Mouse (Mus musculus) kidney, embryonic 16.5 days (tissue): Measurements from ENCODE around the gene Itgav. TPM values are rescaled to one million over a fixed set of nuclear protein-coding genes. Genes with fewer than 3 reads are reported as not detected.

Source experiments
- ATAC-seq: fragments of 200-750 bp; cut with Nextera tagmentation; 2 replicates; pipeline ENCODE4 v1.8.0; 2017; ENCODE audit warnings: moderate TSS enrichment; ENCODE audit not compliant: low FRiP score, low TSS enrichment
- H3K27ac ChIP-seq: fragments of 300-500 bp; sonication (generic); 2 replicates; pipeline ENCODE4 v1.5.1; 2014; ENCODE audit warnings: low read length
- H3K27me3 ChIP-seq: fragments of 300-500 bp; sonication (generic); 2 replicates; pipeline ENCODE4 v1.6.1; 2014; ENCODE audit warnings: low read length, control low read depth, mixed read lengths; ENCODE audit not compliant: insufficient read depth
- H3K36me3 ChIP-seq: fragments of 300-500 bp; sonication (generic); 2 replicates; pipeline ENCODE4 v1.6.1; 2014; ENCODE audit warnings: low read length, control low read depth, mixed read lengths; ENCODE audit not compliant: insufficient read depth
- H3K4me1 ChIP-seq: fragments of 300-500 bp; sonication (generic); 2 replicates; pipeline ENCODE4 v1.6.1; 2014; ENCODE audit warnings: low read length, control low read depth, mixed read lengths; ENCODE audit not compliant: insufficient read depth
- H3K4me2 ChIP-seq: fragments of 300-500 bp; sonication (generic); replicated peaks from 2 replicates; pipeline ENCODE4 v1.6.1; 2014; ENCODE audit warnings: low read depth, low read length
- H3K4me3 ChIP-seq: fragments of 300-500 bp; sonication (generic); 2 replicates; pipeline ENCODE4 v1.5.1; 2014; ENCODE audit warnings: mild to moderate bottlenecking, low read length
- H3K9ac ChIP-seq: fragments of 300-500 bp; sonication (generic); replicated peaks from 2 replicates; pipeline ENCODE4 v1.6.1; 2014; ENCODE audit warnings: low read length
- H3K9me3 ChIP-seq: fragments of 300-500 bp; sonication (generic); 2 replicates; pipeline ENCODE4 v1.6.1; 2016; ENCODE audit warnings: low read length, control low read depth
- WGBS: fragments of 180-500 bp; shearing (Covaris S2); extraction: QIAGEN DNeasy Blood & Tissue Kit; methylation state at CpG from one replicate; pipeline ENCODE4 v1.1.7; 2014; 5-methylcytosine and 5-hydroxymethylcytosine counted together
- polyA plus RNA-seq: library from polyadenylated mRNA; unstranded; fragments of >200 nt; fragmentation: Nextera tagmentation; extraction: Ambion mirVana; gene quantifications from 2 replicates; pipeline ENCODE4 v1.2.1, GENCODE M21; 2015

Gene Itgav
- polyA plus RNA-seq, 1 experiment from 2014 or later: 77.1 TPM

GRCm38 (mm10) chr2:83825161-83825560, 101.0 kb downstream of the Itgav start:
- WGBS: 39% methylated on average over 5 of the region's 5 CpGs

GRCm38 (mm10) chr2:83828895-83829539, 104.8 kb downstream of the Itgav start:
- 78% methylated on average over 3 of the region's 3 CpGs for WGBS
- no peak for ATAC-seq
- no peaks in the 10 kb centered on the region for H3K9me3 ChIP-seq

More at GRCm38 (mm10) chr2:83825161-83825560, 101.0 kb downstream of the Itgav start:
- Histone ChIP-seq H3K27ac (no peak overlapping the region), H3K4me1 (no peaks in the 10 kb centered on the region), H3K36me3 (no peaks in the 10 kb centered on the region), H3K4me2 (no peak overlapping the region), H3K27me3 (no peaks in the 10 kb centered on the region), H3K9me3 (no peaks in the 10 kb centered on the region), H3K9ac (no peak overlapping the region), H3K4me3 (no peak overlapping the region)
- no peak for ATAC-seq

DNA sequence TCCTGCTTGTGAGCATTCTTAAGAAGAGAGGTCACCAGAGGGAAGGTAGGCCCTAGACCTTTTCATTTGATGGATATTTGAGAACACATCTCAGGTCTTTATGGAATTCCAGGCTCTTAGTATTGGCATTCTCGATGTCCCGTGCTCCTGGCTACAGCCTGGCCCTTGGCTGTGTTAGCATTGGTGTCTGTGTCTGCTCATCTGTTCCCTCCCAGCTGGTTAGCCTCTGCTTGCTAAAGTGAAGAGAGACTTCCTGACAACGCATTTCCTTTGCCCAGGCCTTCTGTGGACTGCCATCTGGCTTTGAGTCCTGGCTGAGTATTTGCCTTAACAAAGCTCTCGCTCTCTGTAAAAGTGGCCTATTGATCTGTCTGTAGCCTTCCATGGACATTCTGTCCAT, 108.7 kb downstream of the Itgav start:
- Histone ChIP-seq H3K4me1 (no peaks in the 10 kb centered on the region), H3K36me3 (no peaks in the 10 kb centered on the region), H3K27ac (no peak overlapping the region), H3K4me3 (no peak overlapping the region), H3K4me2 (no peak overlapping the region), H3K9me3 (no peaks in the 10 kb centered on the region), H3K9ac (no peak overlapping the region), H3K27me3 (no peaks in the 10 kb centered on the region)
- WGBS: 79% methylated on average over 4 of the region's 4 CpGs
- no peak for ATAC-seq

More at GRCm38 (mm10) chr2:83828895-83829539, 104.8 kb downstream of the Itgav start:
- Histone ChIP-seq H3K9ac (no peak overlapping the region), H3K36me3 (no peaks in the 10 kb centered on the region), H3K4me1 (no peaks in the 10 kb centered on the region), H3K4me2 (no peak overlapping the region), H3K27ac (no peak overlapping the region), H3K27me3 (no peaks in the 10 kb centered on the region), H3K4me3 (no peak overlapping the region)

DNA sequence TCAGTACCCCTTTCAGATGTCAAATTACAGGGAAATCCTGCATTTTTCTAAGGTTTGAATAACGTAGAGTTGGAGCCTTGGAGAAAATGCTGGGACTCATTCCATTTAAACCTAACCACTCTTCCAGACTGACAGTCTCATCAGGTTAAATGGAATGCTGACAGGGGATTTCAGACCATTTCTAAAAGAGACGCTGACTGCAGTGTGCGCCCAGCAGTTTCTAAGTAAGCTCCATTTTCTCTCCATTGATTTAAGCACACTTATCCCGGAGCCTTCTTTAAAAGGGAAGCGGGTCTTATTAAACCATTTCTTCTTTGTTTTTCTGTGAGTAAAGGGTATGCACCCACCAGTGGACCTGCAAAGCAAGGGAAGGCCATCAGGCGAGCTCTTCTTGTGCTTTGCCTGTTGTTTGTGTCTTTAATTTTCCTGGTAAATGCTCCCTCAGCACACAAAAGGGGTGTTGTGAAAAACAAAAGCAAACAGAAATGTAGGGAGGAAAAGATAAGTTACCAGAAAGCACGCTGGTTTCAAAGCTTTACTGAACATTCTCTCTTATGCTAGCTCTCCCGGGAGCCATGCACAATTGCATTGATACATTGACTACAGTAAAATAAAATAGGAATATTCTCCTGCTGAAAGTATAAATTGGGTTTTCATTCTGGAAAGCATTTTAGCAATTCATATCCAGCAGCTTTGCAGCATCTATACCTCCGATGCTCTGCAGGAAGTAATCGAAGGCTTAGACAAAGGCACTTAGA, 111.3 kb downstream of the Itgav start:
- WGBS: 87% methylated on average over 10 of the region's 10 CpGs
- Histone ChIP-seq H3K4me1 (no peaks in the 10 kb centered on the region), H3K4me3 (no peak overlapping the region), H3K27ac (no peak overlapping the region), H3K27me3 (no peaks in the 10 kb centered on the region), H3K36me3 (no peaks in the 10 kb centered on the region), H3K9ac (no peak overlapping the region), H3K9me3 (no peaks in the 10 kb centered on the region), H3K4me2 (no peak overlapping the region)
- no peak for ATAC-seq

DNA sequence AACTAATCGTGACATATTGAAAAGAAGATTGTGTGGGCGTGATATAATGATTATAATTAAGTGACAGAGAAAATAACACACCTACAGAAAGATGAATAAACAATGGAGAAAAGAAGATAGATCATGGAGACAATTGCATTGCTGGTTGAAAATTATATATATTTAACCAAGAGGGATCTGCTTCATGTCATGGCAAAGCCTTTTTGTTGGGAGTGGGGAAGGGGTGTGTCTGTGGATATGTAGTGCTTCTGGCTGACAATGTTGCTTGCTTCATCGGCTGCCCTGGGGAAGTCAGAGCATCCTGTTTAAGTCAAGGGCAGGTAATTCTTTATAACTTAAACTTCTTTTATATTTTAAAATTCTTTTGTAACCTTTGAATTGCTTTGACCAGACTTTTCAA, 124.3 kb downstream of the Itgav start:
- no peak overlapping the region for H3K4me3 ChIP-seq

GRCm38 (mm10) chr2:83853423-83853822, 129.2 kb downstream of the Itgav start:
- H3K4me2 ChIP-seq: no peak overlapping the region
- WGBS: 88% methylated on average over 10 of the region's 10 CpGs
- no peak for ATAC-seq

More for the DNA sequence above, 124.3 kb downstream of the Itgav start:
- no peaks in the 10 kb centered on the region for H3K4me1 ChIP-seq
- no peaks in the 10 kb centered on the region for H3K36me3 ChIP-seq
- WGBS: 90% methylated on average over 3 of the region's 3 CpGs
- no peaks in the 10 kb centered on the region for H3K9me3 ChIP-seq
- no peaks in the 10 kb centered on the region for H3K27me3 ChIP-seq
- no peak overlapping the region for H3K4me2 ChIP-seq
- no peak for ATAC-seq
- no peak overlapping the region for H3K27ac ChIP-seq
- H3K9ac ChIP-seq: no peak overlapping the region

GRCm38 (mm10) chr2:83856236-83856635, 132.0 kb downstream of the Itgav start:
- Histone ChIP-seq H3K36me3 (no peaks in the 10 kb centered on the region), H3K4me2 (no peak overlapping the region), H3K9me3 (no peaks in the 10 kb centered on the region), H3K9ac (no peak overlapping the region), H3K4me1 (no peaks in the 10 kb centered on the region), H3K4me3 (no peak overlapping the region), H3K27ac (no peak overlapping the region), H3K27me3 (no peaks in the 10 kb centered on the region)
- ATAC-seq: no peak
- WGBS: 53% methylated on average over 4 of the region's 4 CpGs

More at GRCm38 (mm10) chr2:83853423-83853822, 129.2 kb downstream of the Itgav start:
- no peak overlapping the region for H3K27ac ChIP-seq
- no peaks in the 10 kb centered on the region for H3K9me3 ChIP-seq
- H3K4me1 ChIP-seq: no peaks in the 10 kb centered on the region
- H3K9ac ChIP-seq: no peak overlapping the region
- no peaks in the 10 kb centered on the region for H3K36me3 ChIP-seq
- H3K27me3 ChIP-seq: no peaks in the 10 kb centered on the region
- no peak overlapping the region for H3K4me3 ChIP-seq

Other genes with a start within 250 kb of the Itgav start
- 120 and 146 TPM in 2 replicates for gene Zc3h15, start 80.0 kb upstream of the Itgav start, polyA plus RNA-seq
- 5.4 and 5.9 TPM in 2 replicates for gene Fam171b, start 88.2 kb downstream of the Itgav start, polyA plus RNA-seq
- not detected in 2 replicates for gene Zswim2, start 216.8 kb downstream of the Itgav start, polyA plus RNA-seq
- gene Gm13698, start 231.3 kb downstream of the Itgav start, polyA plus RNA-seq: not detected in 2 replicates
- not detected in 2 replicates for gene Gm13693, start 237.1 kb downstream of the Itgav start, polyA plus RNA-seq
- gene Gm13695, start 242.9 kb downstream of the Itgav start, polyA plus RNA-seq: not detected in 2 replicates
- gene Gm13696, start 248.7 kb downstream of the Itgav start, polyA plus RNA-seq: not detected in 2 replicates